Mouse (Mus musculus) embryonic facial prominence, embryonic 15.5 days (tissue): Measurements from ENCODE around the gene Slc39a5. TPM values are rescaled to one million over a fixed set of nuclear protein-coding genes. Genes with fewer than 3 reads are reported as not detected.

Source experiments
- ATAC-seq: fragments of 200-750 bp; cut with Nextera tagmentation; 2 replicates; pipeline ENCODE4 v1.8.0; 2017; ENCODE audit warnings: low read depth, moderate TSS enrichment; ENCODE audit not compliant: insufficient number of reproducible peaks, low FRiP score, low TSS enrichment
- H3K27ac ChIP-seq: fragments of 300-500 bp; sonication (generic); replicated peaks from 2 replicates; pipeline ENCODE4 v1.5.1; 2015; ENCODE audit warnings: mild to moderate bottlenecking, inconsistent platforms
- H3K27me3 ChIP-seq: fragments of 300-500 bp; sonication (generic); 2 replicates; pipeline ENCODE4 v1.6.1; 2015; ENCODE audit warnings: inconsistent platforms
- H3K36me3 ChIP-seq: fragments of 300-500 bp; sonication (generic); 2 replicates; pipeline ENCODE4 v1.6.1; 2015; ENCODE audit warnings: mild to moderate bottlenecking, inconsistent platforms
- H3K4me1 ChIP-seq: fragments of 300-500 bp; sonication (generic); 2 replicates; pipeline ENCODE4 v1.6.1; 2015; ENCODE audit warnings: inconsistent platforms
- H3K4me2 ChIP-seq: fragments of 300-500 bp; sonication (generic); replicated peaks from 2 replicates; pipeline ENCODE4 v1.6.1; 2015; ENCODE audit warnings: mild to moderate bottlenecking, inconsistent platforms
- H3K4me3 ChIP-seq: fragments of 300-500 bp; sonication (generic); replicated peaks from 2 replicates; pipeline ENCODE4 v1.5.1; 2015; ENCODE audit warnings: mild to moderate bottlenecking, inconsistent platforms
- H3K9ac ChIP-seq: fragments of 300-500 bp; sonication (generic); 2 replicates; pipeline ENCODE4 v1.6.1; 2015; ENCODE audit warnings: inconsistent platforms
- H3K9me3 ChIP-seq: fragments of 300-500 bp; sonication (generic); replicated peaks from 2 replicates; pipeline ENCODE4 v1.6.1; 2016; ENCODE audit warnings: inconsistent platforms
- WGBS: fragments of 180-500 bp; shearing (Covaris S2); methylation state at CpG from one replicate; pipeline ENCODE4 v1.1.7; 2015; 5-methylcytosine and 5-hydroxymethylcytosine counted together
- polyA plus RNA-seq: library from polyadenylated mRNA; unstranded; fragments of >200 nt; fragmentation: Nextera tagmentation; extraction: Ambion mirVana; gene quantifications from 2 replicates; pipeline ENCODE4 v1.2.1, GENCODE M21; 2015

Gene Slc39a5
- polyA plus RNA-seq, 1 experiment from 2014 or later, result 0.13 TPM

DNA sequence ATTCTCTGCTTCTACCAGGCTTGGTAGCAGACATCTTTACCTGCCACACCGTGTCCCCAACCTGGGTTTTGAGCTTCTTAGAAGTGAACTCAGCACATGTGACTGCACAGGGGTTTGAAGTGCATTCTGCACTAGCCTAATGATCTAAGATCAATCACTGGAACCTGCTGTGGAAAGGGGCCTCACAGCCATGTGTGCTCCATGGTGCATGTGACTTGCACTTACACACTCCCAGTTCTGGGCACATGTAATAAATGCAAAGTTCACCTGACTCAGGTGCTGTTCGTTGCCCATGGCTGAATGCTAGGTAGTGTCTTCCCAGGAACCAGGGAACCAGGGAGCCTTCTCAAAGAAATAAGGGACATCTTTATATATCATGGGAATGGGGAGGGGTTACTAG, 32.4 kb upstream of the Slc39a5 start:
- Histone ChIP-seq H3K4me3 (no peak overlapping the region), H3K36me3 (peaks cover 78% of the 10 kb centered on the region), H3K9ac (no peak overlapping the region), H3K27ac (no peak overlapping the region), H3K27me3 (no peaks in the 10 kb centered on the region), H3K4me2 (no peak overlapping the region), H3K4me1 (no peaks in the 10 kb centered on the region), H3K9me3 (no peaks in the 10 kb centered on the region)
- 98% methylated on average over 2 of the region's 2 CpGs for WGBS
- ATAC-seq, result no peak

DNA sequence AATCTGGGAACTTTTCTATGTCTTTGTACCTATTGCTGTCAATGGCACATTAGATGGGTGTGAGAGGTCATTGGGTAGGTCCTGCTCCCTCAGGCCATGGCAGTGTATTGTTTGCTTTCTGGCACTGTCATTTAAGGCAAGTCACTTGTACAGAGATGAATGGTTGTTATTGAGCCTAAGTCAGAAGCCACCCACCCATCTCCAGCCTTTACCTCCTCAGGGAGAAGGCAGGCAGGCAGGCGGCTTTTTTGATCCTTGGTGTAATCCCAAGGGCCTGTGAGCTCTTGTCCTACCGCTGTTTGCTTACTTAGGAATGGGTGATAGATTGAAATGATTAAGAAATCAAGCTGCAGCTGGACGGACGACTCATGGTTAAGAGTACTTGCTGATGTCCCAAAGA, 28.4 kb upstream of the Slc39a5 start:
- Histone ChIP-seq H3K9me3 (no peaks in the 10 kb centered on the region), H3K36me3 (peaks cover 59% of the 10 kb centered on the region), H3K27me3 (no peaks in the 10 kb centered on the region), H3K4me2 (no peak overlapping the region), H3K9ac (no peak overlapping the region), H3K27ac (no peak overlapping the region), H3K4me3 (no peak overlapping the region), H3K4me1 (no peaks in the 10 kb centered on the region)
- no peak for ATAC-seq
- WGBS, result 59% methylated on average over 4 of the region's 4 CpGs

GRCm38 (mm10) chr10:128429052-128429451, 28.0 kb upstream of the Slc39a5 start:
- Histone ChIP-seq H3K27me3 (no peaks in the 10 kb centered on the region), H3K9ac (no peak overlapping the region), H3K36me3 (peaks cover 59% of the 10 kb centered on the region), H3K4me1 (no peaks in the 10 kb centered on the region), H3K4me3 (no peak overlapping the region), H3K4me2 (no peak overlapping the region), H3K9me3 (no peaks in the 10 kb centered on the region), H3K27ac (no peak overlapping the region)
- no peak for ATAC-seq
- WGBS, result 81% methylated on average over 5 of the region's 5 CpGs

GRCm38 (mm10) chr10:128425260-128425659, 24.2 kb upstream of the Slc39a5 start:
- H3K4me3 ChIP-seq, result no peak overlapping the region
- H3K27me3 ChIP-seq, result no peaks in the 10 kb centered on the region
- H3K27ac ChIP-seq, result no peak overlapping the region
- no peak overlapping the region for H3K4me2 ChIP-seq
- H3K36me3 ChIP-seq, result peaks cover 67% of the 10 kb centered on the region
- no peak for ATAC-seq
- 90% methylated on average over 3 of the region's 3 CpGs for WGBS
- H3K4me1 ChIP-seq, result no peaks in the 10 kb centered on the region
- no peaks in the 10 kb centered on the region for H3K9me3 ChIP-seq
- no peak overlapping the region for H3K9ac ChIP-seq

GRCm38 (mm10) chr10:128424604-128425003, 23.6 kb upstream of the Slc39a5 start:
- Histone ChIP-seq H3K4me2 (no peak overlapping the region), H3K4me1 (no peaks in the 10 kb centered on the region), H3K27me3 (no peaks in the 10 kb centered on the region), H3K9ac (no peak overlapping the region), H3K4me3 (no peak overlapping the region), H3K27ac (no peak overlapping the region), H3K9me3 (no peaks in the 10 kb centered on the region), H3K36me3 (peaks cover 66% of the 10 kb centered on the region)
- 31% methylated on average over 7 of the region's 7 CpGs for WGBS
- no peak for ATAC-seq

DNA sequence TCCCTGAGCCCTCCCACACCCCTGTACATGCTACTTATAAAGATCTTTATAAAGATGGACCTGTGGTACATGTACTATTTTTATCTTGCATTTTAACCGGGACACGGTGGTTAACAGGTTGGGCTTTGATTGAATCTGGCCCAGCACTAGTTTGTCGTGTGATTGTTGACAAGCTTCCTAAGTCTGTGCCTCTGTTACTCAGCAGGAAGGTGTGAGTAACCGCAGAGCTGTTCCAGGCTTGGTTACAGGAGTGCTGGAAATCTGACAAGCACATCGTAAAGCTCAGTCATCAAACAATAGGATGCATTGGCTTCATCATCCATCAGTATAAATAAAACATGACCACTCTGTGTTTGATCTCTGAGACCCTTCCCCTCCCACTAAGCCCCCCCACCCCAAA, 21.4 kb upstream of the Slc39a5 start:
- WGBS, result 87% methylated on average over 5 of the region's 5 CpGs
- Histone ChIP-seq H3K4me3 (no peak overlapping the region), H3K4me1 (no peaks in the 10 kb centered on the region), H3K9ac (no peak overlapping the region), H3K27ac (no peak overlapping the region), H3K27me3 (no peaks in the 10 kb centered on the region), H3K36me3 (peaks cover 67% of the 10 kb centered on the region), H3K9me3 (no peaks in the 10 kb centered on the region), H3K4me2 (no peak overlapping the region)
- no peak for ATAC-seq

DNA sequence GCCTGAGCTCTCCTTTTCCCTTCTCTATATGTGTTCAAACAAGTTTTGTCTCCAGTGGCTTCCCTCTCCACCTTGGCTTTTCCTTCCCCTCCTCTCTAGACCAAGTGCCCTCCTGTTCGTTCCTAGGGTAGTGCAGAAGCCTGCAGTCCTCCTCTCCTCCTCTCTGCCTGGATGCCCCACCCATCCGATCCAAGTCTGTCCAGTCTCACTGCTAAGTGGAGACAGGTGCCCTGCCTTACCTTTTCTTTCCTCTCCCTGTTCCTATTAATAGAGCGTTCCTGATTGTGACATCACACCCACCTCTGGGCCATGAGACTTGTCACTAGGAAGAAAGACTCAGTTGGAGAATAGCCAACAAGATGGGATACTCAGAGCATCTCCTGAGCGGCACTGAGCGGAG, 13.8 kb upstream of the Slc39a5 start:
- H3K9me3 ChIP-seq, result no peaks in the 10 kb centered on the region
- H3K27ac ChIP-seq, result no peak overlapping the region
- no peak overlapping the region for H3K4me3 ChIP-seq
- no peak for ATAC-seq
- 94% methylated on average over 5 of the region's 5 CpGs for WGBS
- H3K4me1 ChIP-seq, result peaks cover 32% of the 10 kb centered on the region
- H3K4me2 ChIP-seq, result no peak overlapping the region
- H3K9ac ChIP-seq, result no peak overlapping the region
- H3K27me3 ChIP-seq, result no peaks in the 10 kb centered on the region
- H3K36me3 ChIP-seq, result peaks cover 51% of the 10 kb centered on the region

DNA sequence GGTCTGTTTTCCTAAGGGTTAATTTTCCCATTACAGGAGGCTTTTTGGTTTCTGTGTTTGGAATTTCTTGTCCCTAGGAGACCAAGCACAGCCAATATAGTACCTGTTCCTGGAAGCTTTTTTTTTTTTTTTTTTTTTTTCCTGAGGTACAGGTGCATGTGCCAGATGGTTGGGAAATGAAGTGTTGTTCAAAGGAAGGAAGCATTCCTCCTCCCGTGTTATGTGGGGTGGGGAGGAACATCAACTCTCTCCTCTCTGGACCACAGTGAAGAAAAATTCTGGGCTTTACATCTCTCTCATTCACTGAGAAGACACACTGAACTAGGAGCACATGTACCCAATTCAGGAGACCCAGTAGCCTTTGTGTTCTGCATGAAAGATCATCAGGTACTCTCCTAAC, 12.0 kb upstream of the Slc39a5 start:
- Histone ChIP-seq H3K36me3 (peaks cover 41% of the 10 kb centered on the region), H3K27me3 (no peaks in the 10 kb centered on the region), H3K9me3 (no peaks in the 10 kb centered on the region), H3K27ac (no peak overlapping the region), H3K4me2 (peak overlapping the region; percentile 93; the same call in 1 of the 2 replicates), H3K9ac (no peak overlapping the region), H3K4me1 (peaks cover 40% of the 10 kb centered on the region), H3K4me3 (peak overlapping the region; percentile 96; the same call in 1 of the 2 replicates)
- 53% methylated on average over 1 of the region's 1 CpGs for WGBS
- no peak for ATAC-seq

DNA sequence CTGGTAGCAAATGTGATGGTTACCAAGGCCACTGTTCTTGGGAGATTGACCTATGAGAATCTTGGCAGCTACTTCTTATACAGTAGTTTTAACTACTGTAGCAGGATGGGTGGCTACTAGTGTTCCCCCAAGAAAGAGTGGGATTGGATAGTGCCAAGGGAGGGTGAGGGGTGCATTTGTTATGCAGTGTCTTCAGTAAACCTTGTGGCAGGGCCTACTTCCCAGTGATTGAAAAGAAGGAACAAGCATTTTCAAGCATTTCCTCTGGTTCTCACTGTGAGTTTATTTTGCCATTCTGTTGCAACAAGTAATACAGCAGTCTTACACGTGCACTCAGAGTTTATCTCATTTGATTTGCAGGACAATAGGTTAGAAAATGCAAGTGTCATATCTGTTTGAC, 11.5 kb upstream of the Slc39a5 start:
- WGBS, result 31% methylated on average over 1 of the region's 1 CpGs
- Histone ChIP-seq H3K9me3 (no peaks in the 10 kb centered on the region), H3K27ac (peak overlapping the region; percentile 98), H3K9ac (peak overlapping the region; percentile 78; the same call in 1 of the 2 replicates), H3K4me3 (peak overlapping the region; percentile 96), H3K36me3 (peaks cover 43% of the 10 kb centered on the region), H3K4me1 (peaks cover 40% of the 10 kb centered on the region), H3K27me3 (no peaks in the 10 kb centered on the region), H3K4me2 (peak overlapping the region; percentile 93)
- ATAC-seq, result no peak

DNA sequence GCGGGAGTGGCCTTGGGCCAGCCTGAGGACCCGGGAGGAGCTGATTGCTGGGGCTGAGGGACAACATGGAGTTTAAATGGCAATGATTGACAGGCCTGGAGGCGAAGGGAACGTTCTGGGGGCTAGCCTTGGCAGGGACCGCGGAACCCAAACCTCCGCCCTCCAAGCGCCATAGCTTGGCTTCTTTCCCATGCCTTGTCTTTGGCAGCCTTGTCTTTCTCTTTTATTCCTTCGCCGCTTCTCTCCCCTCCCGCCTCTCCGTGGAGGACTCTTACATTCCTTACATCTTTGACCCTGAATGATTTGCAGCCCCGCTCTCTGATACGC, 11.0 kb upstream of the Slc39a5 start:
- Histone ChIP-seq H3K27ac (peak overlapping the region; percentile 98), H3K4me3 (peak overlapping the region; percentile 96), H3K36me3 (peaks cover 39% of the 10 kb centered on the region), H3K9me3 (no peaks in the 10 kb centered on the region), H3K9ac (peak overlapping the region; percentile 78), H3K4me1 (peaks cover 40% of the 10 kb centered on the region), H3K27me3 (no peaks in the 10 kb centered on the region), H3K4me2 (peak overlapping the region; percentile 93)
- ATAC-seq, result no peak
- WGBS, result under 1% methylated on average over 14 of the region's 14 CpGs

GRCm38 (mm10) chr10:128411211-128412054, 10.4 kb upstream of the Slc39a5 start, which contains the start of the genes Nabp2 and Rnf41:
Nabp2 (minus strand) TSS chr10:128411492.
Rnf41 (plus strand) TSS chr10:128411657.
- peaks cover 36% of the 10 kb centered on the region for H3K36me3 ChIP-seq
- no peaks in the 10 kb centered on the region for H3K9me3 ChIP-seq
- WGBS, result under 1% methylated on average over 49 of the region's 50 CpGs
- H3K27ac ChIP-seq, result peak within 1 kb of the TSS; percentile 98
- peak within 1 kb of the TSS; percentile 78 for H3K9ac ChIP-seq
- peak within 1 kb of the TSS; percentile 96 for H3K4me3 ChIP-seq
- H3K4me2 ChIP-seq, result peak within 1 kb of the TSS; percentile 93
- ATAC-seq, result peak; percentile 92
- H3K4me1 ChIP-seq, result peaks cover 40% of the 10 kb centered on the region
- no peaks in the 10 kb centered on the region for H3K27me3 ChIP-seq

- 19% methylated on average over 4 of the region's 4 CpGs for WGBS
Observed at GRCm38 (mm10) chr10:128410560-128410845, 9.5 kb upstream of the Slc39a5 start.

More at GRCm38 (mm10) chr10:128410560-128410845, 9.5 kb upstream of the Slc39a5 start:
- ATAC-seq, result no peak
- Histone ChIP-seq H3K9ac (peak overlapping the region; percentile 78), H3K27me3 (no peaks in the 10 kb centered on the region), H3K4me3 (peak overlapping the region; percentile 96), H3K27ac (peak overlapping the region; percentile 98), H3K36me3 (peaks cover 35% of the 10 kb centered on the region), H3K9me3 (no peaks in the 10 kb centered on the region), H3K4me1 (peaks cover 40% of the 10 kb centered on the region), H3K4me2 (peak overlapping the region; percentile 93)
